Mouse (Mus musculus) lung, postnatal 0 days (tissue): ENCODE measurements around the gene Fhit. TPM values are rescaled to one million over a fixed set of nuclear protein-coding genes. Genes with fewer than 3 reads are reported as not detected.

Experiments
- ATAC-seq: fragments of 200-750 bp; cut with Nextera tagmentation; 2 replicates; pipeline ENCODE4 v1.8.0; 2017; ENCODE audit warnings: moderate library complexity
- DNase-seq: peaks from one replicate; pipeline ENCODE4 v3.0.0-alpha.2; 2016; ENCODE audit warnings: low spot score
- H3K27ac ChIP-seq: fragments of 300-500 bp; sonication (generic); 2 replicates; pipeline ENCODE4 v1.5.1; 2014; ENCODE audit warnings: antibody characterized with exemption, mild to moderate bottlenecking, low read length, mixed read lengths
- H3K27me3 ChIP-seq: fragments of 300-500 bp; sonication (generic); replicated peaks from 2 replicates; pipeline ENCODE4 v1.6.1; 2014; ENCODE audit warnings: low read length, mixed read lengths; ENCODE audit not compliant: insufficient read depth
- H3K36me3 ChIP-seq: fragments of 300-500 bp; sonication (generic); 2 replicates; pipeline ENCODE4 v1.6.1; 2014; ENCODE audit warnings: low read length, mixed read lengths; ENCODE audit not compliant: insufficient read depth
- H3K4me1 ChIP-seq: fragments of 300-500 bp; sonication (generic); 2 replicates; pipeline ENCODE4 v1.6.1; 2014; ENCODE audit warnings: antibody characterized with exemption, low read depth, low read length, mixed read lengths; ENCODE audit not compliant: insufficient read depth
- H3K4me2 ChIP-seq: fragments of 300-500 bp; sonication (generic); replicated peaks from 2 replicates; pipeline ENCODE4 v1.6.1; 2014; ENCODE audit warnings: low read depth, mild to moderate bottlenecking, low read length, moderate library complexity, mixed read lengths
- H3K4me3 ChIP-seq: fragments of 300-500 bp; sonication (generic); 2 replicates; pipeline ENCODE4 v1.5.1; 2014; ENCODE audit warnings: low read depth, low read length
- H3K9ac ChIP-seq: fragments of 300-500 bp; sonication (generic); replicated peaks from 2 replicates; pipeline ENCODE4 v1.6.1; 2014; ENCODE audit warnings: low read depth, mild to moderate bottlenecking
- H3K9me3 ChIP-seq: fragments of 300-500 bp; sonication (generic); 2 replicates; pipeline ENCODE4 v1.6.1; 2016; ENCODE audit warnings: low read length, mixed read lengths
- CTCF ChIP-seq: IDR thresholded peaks from 2 replicates; pipeline ENCODE4 v1.5.1; 2016; ENCODE audit warnings: antibody characterized with exemption, mild to moderate bottlenecking
- EP300 ChIP-seq: IDR thresholded peaks from 2 replicates; pipeline ENCODE4 v1.6.1; 2016; ENCODE audit warnings: antibody characterized with exemption, mild to moderate bottlenecking, control low read depth
- WGBS: fragments of 180-500 bp; shearing (Covaris S2); extraction: QIAGEN DNeasy Blood & Tissue Kit; methylation state at CpG from one replicate; pipeline ENCODE4 v1.1.7; 2014; 5-methylcytosine and 5-hydroxymethylcytosine counted together
- polyA plus RNA-seq: library from polyadenylated mRNA; unstranded; fragments of >200 nt; fragmentation: Nextera tagmentation; extraction: Ambion mirVana; gene quantifications from 2 replicates; pipeline ENCODE4 v1.2.1, GENCODE M21; 2015

Gene Fhit
- polyA plus RNA-seq, 1 experiment from 2014 or later, result 5.6 TPM

DNA sequence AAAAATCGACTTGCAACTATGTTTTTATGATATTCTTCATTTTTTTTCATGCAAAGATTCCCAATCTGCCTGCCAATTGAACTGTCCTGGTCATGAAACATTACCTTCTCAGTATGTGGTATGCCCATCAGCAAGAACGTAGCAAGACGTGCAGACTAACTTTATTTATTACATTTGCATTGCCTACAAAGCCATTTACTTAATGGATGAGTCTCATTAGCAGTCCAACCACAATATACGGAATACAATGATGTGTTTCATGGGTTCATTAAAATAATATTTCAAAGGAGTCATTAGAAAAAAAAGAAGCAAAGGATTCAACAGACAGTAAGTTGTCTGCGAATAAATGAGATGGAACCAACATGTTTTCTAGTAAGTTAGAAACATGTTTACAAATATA lies 933.1 kb downstream of the Fhit start:
- Histone ChIP-seq H3K27me3 (no peaks in the 10 kb centered on the region), H3K9ac (no peak overlapping the region), H3K9me3 (no peaks in the 10 kb centered on the region), H3K27ac (no peak overlapping the region), H3K4me1 (no peaks in the 10 kb centered on the region), H3K4me2 (no peak overlapping the region), H3K36me3 (no peaks in the 10 kb centered on the region), H3K4me3 (no peak overlapping the region)
- ATAC-seq, result no peak
- TF ChIP-seq EP300, result no peak
- TF ChIP-seq CTCF, result no peak
- DNase-seq, result no peak
- WGBS, result 70% methylated on average over 5 of the region's 5 CpGs

DNA sequence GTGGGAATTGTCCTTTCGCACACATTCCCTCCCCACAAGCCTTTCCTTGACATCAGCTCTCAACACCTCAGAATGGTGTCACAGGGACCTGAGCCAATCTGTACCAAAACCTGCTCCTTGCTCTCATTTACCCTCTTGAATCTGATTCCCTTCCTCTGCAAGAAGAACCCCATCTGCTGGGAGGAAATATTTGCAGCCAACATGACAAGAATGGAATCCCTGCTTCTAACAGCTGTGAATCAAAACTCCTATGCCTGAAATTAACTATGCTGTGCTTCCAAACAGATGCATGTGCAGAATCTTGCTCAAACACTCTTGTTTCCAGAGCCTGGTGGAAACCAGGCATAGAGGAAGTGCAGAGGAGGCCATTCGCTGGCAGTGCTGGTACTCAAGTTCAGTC lies 940.0 kb downstream of the Fhit start:
- Histone ChIP-seq H3K9me3 (no peaks in the 10 kb centered on the region), H3K27me3 (no peaks in the 10 kb centered on the region), H3K4me1 (no peaks in the 10 kb centered on the region), H3K27ac (no peak overlapping the region), H3K36me3 (no peaks in the 10 kb centered on the region), H3K9ac (no peak overlapping the region), H3K4me3 (no peak overlapping the region), H3K4me2 (no peak overlapping the region)
- WGBS, result 82% methylated on average over 2 of the region's 2 CpGs
- no peak for DNase-seq
- no peak for ATAC-seq
- TF ChIP-seq CTCF (no peak), EP300 (no peak)

DNA sequence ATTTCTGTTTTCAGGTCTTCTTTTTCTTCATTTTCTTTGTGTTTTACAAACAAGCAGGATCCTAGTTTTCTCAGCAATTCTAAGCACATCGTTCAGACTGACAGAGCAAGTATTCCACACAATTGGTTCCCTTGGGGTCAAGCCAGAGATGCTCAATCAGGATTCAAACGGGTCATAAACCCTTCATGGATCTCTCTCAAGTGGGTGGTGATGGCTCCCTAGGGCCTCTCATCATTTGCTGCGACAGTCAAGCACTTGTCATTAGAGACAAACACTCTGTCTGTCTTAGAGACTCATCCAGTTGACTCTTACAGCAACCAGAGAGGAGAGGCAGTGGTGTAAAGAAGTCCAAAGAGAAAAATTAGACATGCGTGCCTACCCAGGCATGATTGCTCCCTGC lies 948.6 kb downstream of the Fhit start:
- Histone ChIP-seq H3K9ac (no peak overlapping the region), H3K9me3 (no peaks in the 10 kb centered on the region), H3K27ac (no peak overlapping the region), H3K36me3 (no peaks in the 10 kb centered on the region), H3K4me3 (no peak overlapping the region), H3K4me2 (no peak overlapping the region), H3K4me1 (no peaks in the 10 kb centered on the region), H3K27me3 (no peaks in the 10 kb centered on the region)
- TF ChIP-seq CTCF (no peak), EP300 (no peak)
- ATAC-seq, result no peak
- DNase-seq, result no peak
- 44% methylated on average over 4 of the region's 4 CpGs for WGBS

DNA sequence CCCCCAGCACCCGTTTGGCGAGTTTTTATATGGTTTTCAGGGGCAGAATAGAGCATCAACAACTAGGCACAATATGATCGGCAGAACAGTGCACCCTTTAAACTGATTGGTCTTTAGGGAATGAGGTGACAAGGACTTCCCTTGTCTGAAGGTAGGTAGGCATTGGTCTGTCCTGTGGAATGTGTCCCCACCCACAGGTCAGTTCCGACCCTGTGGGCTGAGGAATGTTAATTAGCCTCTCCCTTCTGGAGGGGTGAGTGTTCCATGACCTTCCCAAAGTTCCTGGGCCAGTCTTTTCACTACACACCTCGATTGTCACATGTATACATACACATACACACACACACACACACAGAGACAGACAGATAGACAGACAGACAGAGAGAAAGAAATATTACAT lies 950.7 kb downstream of the Fhit start:
- no peak overlapping the region for H3K27ac ChIP-seq
- ATAC-seq, result peak; percentile 56
- TF ChIP-seq EP300 (no peak), CTCF (no peak)
- H3K27me3 ChIP-seq, result no peaks in the 10 kb centered on the region
- no peak overlapping the region for H3K4me2 ChIP-seq
- no peak overlapping the region for H3K9ac ChIP-seq
- H3K4me1 ChIP-seq, result no peaks in the 10 kb centered on the region
- 54% methylated on average over 5 of the region's 5 CpGs for WGBS
- no peak overlapping the region for H3K4me3 ChIP-seq
- no peak for DNase-seq
- no peaks in the 10 kb centered on the region for H3K36me3 ChIP-seq
- H3K9me3 ChIP-seq, result no peaks in the 10 kb centered on the region

- H3K27me3 ChIP-seq, result no peaks in the 10 kb centered on the region
- H3K4me1 ChIP-seq, result no peaks in the 10 kb centered on the region
- no peak overlapping the region for H3K27ac ChIP-seq
- H3K4me2 ChIP-seq, result no peak overlapping the region
- DNase-seq (peak; percentile 6), ATAC-seq (no peak)
- no peak overlapping the region for H3K4me3 ChIP-seq
- 71% methylated on average over 3 of the region's 3 CpGs for WGBS
- TF ChIP-seq CTCF, result no peak
- no peak for TF ChIP-seq EP300
- no peaks in the 10 kb centered on the region for H3K9me3 ChIP-seq
- no peak overlapping the region for H3K9ac ChIP-seq
- H3K36me3 ChIP-seq, result no peaks in the 10 kb centered on the region
Measured at GRCm38 (mm10) chr14:10209007-10209406, 952.8 kb downstream of the Fhit start.

DNA sequence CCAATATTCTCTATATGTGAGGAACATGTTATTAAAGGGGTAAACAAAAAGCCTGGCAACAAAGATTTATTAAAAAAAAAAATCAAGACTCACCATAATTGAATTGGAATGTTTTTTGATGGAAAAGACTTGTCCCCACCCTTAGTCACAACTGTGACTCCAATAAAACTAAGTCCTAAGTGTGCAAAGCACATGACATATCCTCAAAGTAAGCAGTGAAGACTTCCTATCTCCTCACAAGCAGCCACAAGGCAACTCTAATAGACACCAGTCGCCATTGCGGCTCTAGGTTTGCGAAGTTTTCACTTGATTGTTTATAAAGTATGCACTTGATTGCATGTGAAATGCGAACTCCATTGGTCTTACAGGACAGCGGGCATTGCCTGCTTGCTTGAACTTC lies 956.1 kb downstream of the Fhit start:
- ATAC-seq (no peak), DNase-seq (no peak)
- Histone ChIP-seq H3K27me3 (no peaks in the 10 kb centered on the region), H3K4me3 (no peak overlapping the region), H3K4me1 (no peaks in the 10 kb centered on the region), H3K27ac (no peak overlapping the region), H3K9ac (no peak overlapping the region), H3K36me3 (no peaks in the 10 kb centered on the region), H3K9me3 (no peaks in the 10 kb centered on the region), H3K4me2 (no peak overlapping the region)
- WGBS, result 86% methylated on average over 5 of the region's 5 CpGs
- TF ChIP-seq EP300 (no peak), CTCF (no peak)

GRCm38 (mm10) chr14:10205290-10205689 lies 956.5 kb downstream of the Fhit start:
- no peaks in the 10 kb centered on the region for H3K4me1 ChIP-seq
- 76% methylated on average over 4 of the region's 4 CpGs for WGBS
- no peak overlapping the region for H3K9ac ChIP-seq
- no peaks in the 10 kb centered on the region for H3K36me3 ChIP-seq
- DNase-seq, result no peak
- no peak overlapping the region for H3K27ac ChIP-seq
- no peak overlapping the region for H3K4me3 ChIP-seq
- TF ChIP-seq EP300, result no peak
- TF ChIP-seq CTCF, result no peak
- no peaks in the 10 kb centered on the region for H3K9me3 ChIP-seq
- no peak overlapping the region for H3K4me2 ChIP-seq
- H3K27me3 ChIP-seq, result no peaks in the 10 kb centered on the region
- ATAC-seq, result no peak
